Mouse (Mus musculus) lung, embryonic 15.5 days (tissue): Measurements from ENCODE around the gene Bcor. TPM values are rescaled to one million over a fixed set of nuclear protein-coding genes. Genes with fewer than 3 reads are reported as not detected.

Source experiments
- ATAC-seq: fragments of 200-750 bp; cut with Nextera tagmentation; 2 replicates; pipeline ENCODE4 v1.8.0; 2017; ENCODE audit warnings: moderate number of reproducible peaks, borderline replicate concordance; ENCODE audit not compliant: low FRiP score, low TSS enrichment; ENCODE audit errors: extremely low read depth
- H3K27ac ChIP-seq: fragments of 300-500 bp; sonication (generic); 2 replicates; pipeline ENCODE4 v1.5.1; 2015; ENCODE audit warnings: moderate library complexity, mild to moderate bottlenecking, inconsistent platforms
- H3K27me3 ChIP-seq: fragments of 300-500 bp; sonication (generic); 2 replicates; pipeline ENCODE4 v1.6.1; 2015; ENCODE audit warnings: inconsistent platforms
- H3K36me3 ChIP-seq: fragments of 300-500 bp; sonication (generic); 2 replicates; pipeline ENCODE4 v1.6.1; 2015; ENCODE audit warnings: inconsistent platforms
- H3K4me1 ChIP-seq: fragments of 300-500 bp; sonication (generic); 2 replicates; pipeline ENCODE4 v1.6.1; 2015; ENCODE audit warnings: inconsistent platforms
- H3K4me2 ChIP-seq: fragments of 300-500 bp; sonication (generic); 2 replicates; pipeline ENCODE4 v1.6.1; 2015; ENCODE audit warnings: inconsistent platforms, mild to moderate bottlenecking, moderate library complexity
- H3K4me3 ChIP-seq: fragments of 300-500 bp; sonication (generic); 2 replicates; pipeline ENCODE4 v1.5.1; 2015; ENCODE audit warnings: mild to moderate bottlenecking, inconsistent platforms
- H3K9ac ChIP-seq: fragments of 300-500 bp; sonication (generic); 2 replicates; pipeline ENCODE4 v1.6.1; 2015; ENCODE audit warnings: inconsistent platforms
- H3K9me3 ChIP-seq: fragments of 300-500 bp; sonication (generic); 2 replicates; pipeline ENCODE4 v1.6.1; 2016; ENCODE audit warnings: inconsistent platforms
- WGBS: fragments of 180-500 bp; shearing (Covaris S2); methylation state at CpG from one replicate; pipeline ENCODE4 v1.1.7; 2015; 5-methylcytosine and 5-hydroxymethylcytosine counted together
- polyA plus RNA-seq: library from polyadenylated mRNA; unstranded; fragments of >200 nt; fragmentation: Nextera tagmentation; extraction: Ambion mirVana; gene quantifications from 2 replicates; pipeline ENCODE4 v1.2.1, GENCODE M21; 2015

Bcor gene
- polyA plus RNA-seq, 1 experiment from 2014 or later = 20.8 TPM

DNA sequence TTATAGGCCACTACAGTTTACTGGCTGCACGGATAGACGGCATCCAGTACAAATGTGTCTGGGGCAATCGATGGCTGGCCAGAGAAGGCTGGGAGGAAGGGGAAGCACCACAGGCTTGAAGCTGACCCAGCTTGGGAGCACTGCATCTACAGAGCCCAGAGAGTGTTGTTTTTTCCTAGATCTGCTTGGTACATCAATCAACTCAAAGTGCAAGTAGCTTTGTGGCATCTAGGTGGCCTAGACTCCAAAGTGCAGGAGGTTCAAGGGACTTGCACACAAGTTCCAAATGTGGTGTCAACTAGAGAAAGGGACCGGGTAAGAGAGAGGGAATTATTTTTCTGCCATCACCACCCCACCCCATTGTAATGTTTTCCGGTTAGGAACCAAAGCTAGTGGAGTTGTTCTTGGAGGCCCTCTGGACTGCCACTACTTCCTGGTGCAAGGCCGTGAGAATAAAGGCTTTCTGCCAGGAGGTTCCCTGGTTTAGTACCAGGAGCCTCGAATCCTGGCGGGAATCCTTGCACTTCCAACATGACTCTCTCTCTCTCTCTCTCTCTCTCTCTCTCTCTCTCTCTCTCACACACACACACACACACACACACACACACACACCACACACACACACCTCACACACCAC, 27.5 kb downstream of the Bcor start:
- WGBS = 21% methylated on average over 8 of the region's 8 CpGs

DNA sequence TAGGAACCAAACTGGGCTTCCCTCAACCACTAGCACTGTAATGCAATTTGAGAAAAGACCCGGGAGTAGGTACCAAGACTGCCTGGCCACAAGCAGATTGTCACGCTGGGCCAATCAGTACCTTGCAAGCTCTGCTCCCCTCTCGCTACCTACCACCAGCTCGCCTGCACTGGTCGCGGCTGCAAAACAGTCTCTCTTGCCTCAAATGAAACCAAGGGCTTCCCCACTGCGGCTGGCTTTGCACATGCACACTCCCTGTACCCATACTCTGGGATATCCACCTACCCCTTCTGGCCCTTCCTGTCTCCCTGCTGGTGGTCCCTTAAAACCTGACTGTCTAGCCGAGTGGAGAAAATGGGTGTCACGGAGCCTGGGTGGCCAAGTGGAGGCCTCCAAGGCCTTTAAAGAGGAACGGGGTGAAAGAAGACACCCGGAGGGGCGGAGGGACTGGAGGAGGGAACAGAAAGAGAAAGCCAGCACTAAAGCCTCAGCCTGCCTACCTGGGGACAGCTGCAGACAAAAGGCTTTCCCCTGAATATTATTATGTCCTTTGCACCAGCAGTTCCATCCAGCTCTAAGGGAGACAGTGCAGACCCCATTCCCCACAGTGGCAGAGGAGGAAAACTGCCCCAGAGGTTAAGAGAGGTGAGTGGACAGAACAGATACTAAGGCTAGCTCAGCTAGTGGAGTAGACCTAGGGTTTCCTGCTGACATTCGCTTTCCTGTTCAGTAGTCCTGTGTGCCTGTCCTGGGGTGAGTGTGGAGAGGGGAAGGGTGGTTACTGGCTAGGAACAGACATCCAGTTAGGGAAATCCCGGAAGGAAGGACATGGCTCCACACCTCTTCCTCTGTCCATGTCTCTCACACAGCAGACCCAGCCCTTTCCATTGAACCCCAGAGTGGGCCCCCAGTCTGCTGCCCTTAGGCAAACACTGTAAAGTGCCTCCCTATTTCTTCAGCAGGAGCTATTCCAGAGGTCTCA, 30.0 kb downstream of the Bcor start:
- no peaks in the 10 kb centered on the region for H3K36me3 ChIP-seq
- no peak overlapping the region; the same call in 1 of the 2 replicates for H3K27ac ChIP-seq
- WGBS = 40% methylated on average over 14 of the region's 14 CpGs
- no peak overlapping the region for H3K4me3 ChIP-seq
- peaks cover 85% of the 10 kb centered on the region for H3K27me3 ChIP-seq
- no peak overlapping the region for H3K9ac ChIP-seq
- no peak for ATAC-seq
- peak overlapping the region; percentile 73; the same call in 1 of the 2 replicates for H3K4me2 ChIP-seq
- H3K9me3 ChIP-seq = no peaks in the 10 kb centered on the region
- H3K4me1 ChIP-seq = peaks cover 59% of the 10 kb centered on the region

More for the DNA sequence above, 27.5 kb downstream of the Bcor start:
- peaks cover 52% of the 10 kb centered on the region for H3K4me1 ChIP-seq
- no peak for ATAC-seq
- H3K27me3 ChIP-seq = peaks cover 85% of the 10 kb centered on the region
- peak overlapping the region; percentile 86 for H3K27ac ChIP-seq
- no peaks in the 10 kb centered on the region for H3K36me3 ChIP-seq
- H3K4me3 ChIP-seq = no peak overlapping the region; the same call in 1 of the 2 replicates
- no peak overlapping the region for H3K9ac ChIP-seq
- peak overlapping the region; percentile 86 for H3K4me2 ChIP-seq
- H3K9me3 ChIP-seq = no peaks in the 10 kb centered on the region

DNA sequence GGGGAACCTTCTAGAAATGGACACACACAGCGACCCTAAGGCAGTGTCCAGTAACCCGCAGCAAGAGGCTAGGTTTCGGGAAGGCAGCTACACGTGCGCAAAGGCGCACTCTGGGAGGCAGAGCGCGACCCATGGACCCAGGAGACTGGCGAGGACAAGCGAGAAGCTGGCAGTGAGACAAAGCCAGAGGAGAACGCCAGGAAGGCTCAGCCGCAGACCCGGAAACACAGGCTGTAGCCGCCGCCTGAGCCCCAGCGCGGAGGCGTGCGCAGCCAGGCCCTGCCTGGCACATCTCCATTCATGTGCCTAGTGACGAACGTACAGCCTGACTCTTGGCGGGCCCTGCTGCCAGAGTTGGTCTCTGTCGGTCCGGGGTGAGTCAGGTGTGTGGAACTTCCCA, 30.9 kb downstream of the Bcor start:
- 8% methylated on average over 24 of the region's 24 CpGs for WGBS
- Histone ChIP-seq H3K36me3 (no peaks in the 10 kb centered on the region), H3K4me3 (peak overlapping the region; percentile 65), H3K9ac (0 out of 2 replicates have a peak overlapping the region, but pooled peaks have one; percentile 24), H3K4me1 (peaks cover 58% of the 10 kb centered on the region), H3K9me3 (no peaks in the 10 kb centered on the region), H3K27ac (peak overlapping the region; percentile 92), H3K4me2 (peak overlapping the region; percentile 73), H3K27me3 (peaks cover 84% of the 10 kb centered on the region)
- no peak for ATAC-seq

DNA sequence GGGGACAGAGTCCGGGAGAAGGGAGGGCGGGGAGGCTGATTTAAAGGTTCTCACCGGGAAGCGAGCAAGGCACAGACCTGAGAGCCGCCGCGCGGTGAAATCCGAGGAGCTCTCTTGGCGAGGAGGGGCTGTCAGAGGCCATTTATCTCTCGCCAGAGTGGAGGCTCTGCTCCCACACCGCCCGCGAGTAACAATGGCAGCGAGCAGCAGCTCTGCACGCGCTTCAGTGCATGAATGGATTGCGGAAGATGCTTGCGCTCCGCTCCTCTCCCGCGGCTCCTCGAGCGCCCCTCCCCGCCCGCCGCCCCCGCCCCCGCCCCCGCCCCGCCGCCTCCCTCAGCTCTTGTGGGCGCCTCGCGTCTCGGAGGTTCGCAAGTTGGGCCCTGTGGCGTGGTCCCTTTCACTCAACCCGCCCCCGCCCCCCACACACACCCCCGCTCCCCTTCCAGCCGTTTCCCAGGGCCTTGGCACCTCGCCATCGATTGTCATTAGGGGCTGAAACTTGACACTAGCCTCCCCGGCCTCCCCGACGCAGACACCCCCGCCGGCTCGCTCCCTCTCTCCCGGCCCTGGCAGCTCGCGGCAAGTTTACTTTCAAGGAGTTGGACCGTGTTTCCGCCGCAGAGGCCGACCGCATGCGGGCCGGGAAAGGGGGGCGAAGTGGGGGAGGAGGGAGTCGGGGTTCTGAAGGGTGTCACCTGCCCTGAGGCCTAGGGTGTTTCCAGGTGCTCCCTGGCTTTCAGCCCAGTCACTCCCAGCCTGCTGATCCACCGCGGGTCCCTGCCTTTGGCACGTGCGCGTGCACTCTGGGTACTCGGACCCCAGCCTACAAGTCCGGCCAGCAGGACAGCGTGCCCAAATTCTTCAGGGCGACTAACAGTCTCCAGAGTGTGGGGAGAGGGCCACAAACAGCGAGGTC, 31.7 kb downstream of the Bcor start:
- peaks cover 83% of the 10 kb centered on the region for H3K27me3 ChIP-seq
- peaks cover 61% of the 10 kb centered on the region for H3K4me1 ChIP-seq
- H3K9ac ChIP-seq = peak overlapping the region; percentile 73
- peak overlapping the region; percentile 73 for H3K4me2 ChIP-seq
- H3K27ac ChIP-seq = peak overlapping the region; percentile 92
- peak overlapping the region; percentile 65 for H3K4me3 ChIP-seq
- no peaks in the 10 kb centered on the region for H3K36me3 ChIP-seq
- H3K9me3 ChIP-seq = no peaks in the 10 kb centered on the region
- under 1% methylated on average over 45 of the region's 72 CpGs for WGBS
- peak; percentile 74 for ATAC-seq

DNA sequence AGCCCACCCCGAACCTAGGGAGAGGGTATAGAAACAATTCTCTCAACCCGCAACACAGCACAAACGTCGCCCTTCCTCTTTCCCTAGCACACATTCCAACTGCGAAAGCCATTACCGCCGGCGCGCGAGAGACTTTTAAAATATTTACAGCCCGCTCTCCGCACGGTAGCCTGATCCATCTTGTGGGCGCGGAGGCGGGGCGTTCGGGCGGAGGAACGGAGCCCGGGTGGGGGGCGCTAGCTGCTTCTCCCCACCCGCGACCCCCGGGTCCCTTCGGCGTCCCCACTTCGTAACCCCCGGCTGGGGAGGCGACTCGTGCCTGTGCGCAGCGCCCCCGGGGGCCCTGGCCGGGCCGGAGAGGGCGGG, 32.4 kb downstream of the Bcor start:
- no peaks in the 10 kb centered on the region for H3K9me3 ChIP-seq
- WGBS = 1% methylated on average over 6 of the region's 37 CpGs
- H3K36me3 ChIP-seq = no peaks in the 10 kb centered on the region
- H3K4me3 ChIP-seq = peak overlapping the region; percentile 65
- peaks cover 79% of the 10 kb centered on the region for H3K27me3 ChIP-seq
- no peak for ATAC-seq
- H3K4me1 ChIP-seq = peaks cover 65% of the 10 kb centered on the region
- H3K4me2 ChIP-seq = peak overlapping the region; percentile 73
- peak overlapping the region; percentile 92 for H3K27ac ChIP-seq
- H3K9ac ChIP-seq = peak overlapping the region; percentile 73

DNA sequence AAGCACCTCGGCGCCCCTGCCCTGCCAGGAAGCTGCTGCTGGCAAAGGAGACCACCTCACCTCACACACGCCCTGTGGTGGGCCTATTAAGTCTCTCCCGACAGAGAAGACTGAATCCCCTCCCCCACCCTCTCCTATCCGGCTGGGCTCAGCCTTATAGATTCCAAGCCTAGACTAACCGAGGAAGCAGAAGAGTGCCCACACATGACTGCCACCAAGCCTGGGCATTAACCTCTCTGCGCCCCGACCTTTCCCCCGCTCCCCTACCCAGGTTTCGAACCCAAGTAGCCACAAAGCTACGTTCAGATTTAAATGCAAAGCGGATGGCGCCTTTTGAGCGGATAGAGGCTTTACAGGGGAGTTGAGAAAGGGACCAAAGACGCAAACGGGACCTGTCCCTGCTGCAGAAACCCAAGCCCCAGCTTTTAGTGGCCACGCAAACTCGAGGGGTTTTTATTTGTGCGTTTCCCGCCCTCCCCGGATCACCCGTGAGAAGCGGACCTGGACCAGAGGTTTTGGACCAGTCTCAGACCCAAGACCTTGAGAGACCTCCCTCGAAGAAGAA, 33.0 kb downstream of the Bcor start:
- Histone ChIP-seq H3K27me3 (peaks cover 75% of the 10 kb centered on the region), H3K9me3 (no peaks in the 10 kb centered on the region), H3K27ac (peak overlapping the region; percentile 92; the same call in 1 of the 2 replicates), H3K4me2 (peak overlapping the region; percentile 73), H3K9ac (peak overlapping the region; percentile 73), H3K36me3 (no peaks in the 10 kb centered on the region), H3K4me3 (peak overlapping the region; percentile 65), H3K4me1 (peaks cover 60% of the 10 kb centered on the region)
- no peak for ATAC-seq
- WGBS = 1% methylated on average over 24 of the region's 24 CpGs

DNA sequence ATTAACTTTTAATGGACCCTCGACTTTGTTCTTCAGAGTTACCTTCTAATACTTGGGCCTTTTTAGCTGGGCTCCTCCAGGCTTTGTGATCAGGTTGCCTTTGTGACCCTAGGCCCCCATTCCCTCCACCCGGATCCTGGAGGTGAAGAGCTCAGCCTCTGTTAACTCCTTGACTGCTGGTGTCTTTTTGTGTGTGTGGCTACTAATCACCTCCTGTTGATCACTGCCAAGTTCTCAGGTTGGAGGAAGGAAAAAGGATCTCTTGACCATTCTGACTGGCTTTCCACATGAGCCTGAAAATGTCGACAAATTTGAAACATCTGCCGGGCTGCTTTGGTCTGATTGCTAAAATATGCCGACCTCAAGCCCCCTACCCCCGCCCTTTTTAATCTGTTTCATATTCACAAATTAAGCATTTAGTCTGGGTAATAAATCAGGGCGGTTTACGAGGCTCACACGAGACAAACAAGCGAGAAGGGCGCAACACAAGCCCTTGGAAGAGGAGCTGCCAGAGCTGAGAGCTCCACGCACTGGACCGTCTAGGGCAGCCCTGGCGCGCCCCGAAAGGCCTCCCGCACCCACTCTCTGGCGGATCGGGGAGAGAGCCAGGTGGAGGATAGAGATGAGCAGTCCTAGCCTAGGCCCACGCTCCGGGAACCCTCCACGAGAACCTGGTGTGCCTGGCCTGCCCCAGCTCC, 33.6 kb downstream of the Bcor start:
- H3K9ac ChIP-seq = peak overlapping the region; percentile 73
- peak overlapping the region; percentile 65 for H3K4me3 ChIP-seq
- H3K36me3 ChIP-seq = no peaks in the 10 kb centered on the region
- H3K9me3 ChIP-seq = no peaks in the 10 kb centered on the region
- peaks cover 57% of the 10 kb centered on the region for H3K4me1 ChIP-seq
- ATAC-seq = no peak
- H3K27ac ChIP-seq = 0 out of 2 replicates have a peak overlapping the region, but pooled peaks have one; percentile 92
- 7% methylated on average over 19 of the region's 22 CpGs for WGBS
- H3K27me3 ChIP-seq = peaks cover 69% of the 10 kb centered on the region
- H3K4me2 ChIP-seq = peak overlapping the region; percentile 73

DNA sequence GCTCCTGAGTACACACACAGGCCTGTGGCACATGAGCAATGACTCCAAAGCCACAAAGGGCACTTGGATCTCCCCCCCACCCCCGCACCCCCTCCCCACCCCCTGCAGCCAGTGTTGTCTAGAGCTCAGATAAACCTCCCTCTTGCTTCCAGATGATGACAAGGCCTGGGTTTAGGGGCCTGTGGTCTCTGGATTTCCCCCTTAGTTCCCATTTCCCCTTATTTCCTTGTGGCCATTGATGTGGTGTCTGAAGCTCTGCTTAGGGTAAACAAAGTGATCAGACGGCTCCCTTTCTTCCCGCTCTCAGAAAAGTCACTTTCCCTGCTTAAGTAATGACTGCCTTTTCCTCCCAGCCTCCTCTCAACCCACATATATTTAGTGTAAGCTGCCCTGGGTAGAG, 35.6 kb downstream of the Bcor start:
- Histone ChIP-seq H3K36me3 (no peaks in the 10 kb centered on the region), H3K27me3 (peaks cover 50% of the 10 kb centered on the region), H3K27ac (peak overlapping the region; percentile 79; the same call in 1 of the 2 replicates), H3K9me3 (no peaks in the 10 kb centered on the region), H3K9ac (no peak overlapping the region), H3K4me1 (peaks cover 46% of the 10 kb centered on the region), H3K4me2 (no peak overlapping the region), H3K4me3 (no peak overlapping the region)
- 13% methylated on average over 3 of the region's 3 CpGs for WGBS
- no peak for ATAC-seq

DNA sequence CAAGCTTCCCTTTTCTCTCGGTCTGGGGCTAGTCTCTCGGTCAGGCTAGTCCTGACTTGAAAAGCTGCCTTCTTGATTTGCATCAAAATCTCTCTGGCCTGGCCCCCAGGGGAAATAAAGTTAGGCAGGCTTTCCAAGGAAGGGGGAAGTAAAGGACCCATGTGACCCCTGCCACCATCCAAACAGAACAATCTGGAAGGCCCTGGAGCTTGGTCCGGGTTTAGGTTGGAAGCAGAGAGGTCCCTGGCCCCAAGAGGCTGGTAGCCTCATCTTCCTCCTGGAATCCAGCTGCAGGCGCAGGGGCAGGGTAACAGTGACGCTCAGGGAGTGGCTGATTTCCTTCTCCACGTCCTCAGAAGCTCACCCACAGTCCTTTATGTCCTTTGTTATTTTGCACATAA, 36.5 kb downstream of the Bcor start:
- peaks cover 38% of the 10 kb centered on the region for H3K4me1 ChIP-seq
- H3K27ac ChIP-seq = peak overlapping the region; percentile 79
- H3K9me3 ChIP-seq = no peaks in the 10 kb centered on the region
- H3K27me3 ChIP-seq = peaks cover 41% of the 10 kb centered on the region
- no peak overlapping the region for H3K4me3 ChIP-seq
- H3K9ac ChIP-seq = no peak overlapping the region; the same call in 1 of the 2 replicates
- WGBS = 10% methylated on average over 6 of the region's 6 CpGs
- H3K4me2 ChIP-seq = peak overlapping the region; percentile 37
- no peaks in the 10 kb centered on the region for H3K36me3 ChIP-seq
- no peak for ATAC-seq

DNA sequence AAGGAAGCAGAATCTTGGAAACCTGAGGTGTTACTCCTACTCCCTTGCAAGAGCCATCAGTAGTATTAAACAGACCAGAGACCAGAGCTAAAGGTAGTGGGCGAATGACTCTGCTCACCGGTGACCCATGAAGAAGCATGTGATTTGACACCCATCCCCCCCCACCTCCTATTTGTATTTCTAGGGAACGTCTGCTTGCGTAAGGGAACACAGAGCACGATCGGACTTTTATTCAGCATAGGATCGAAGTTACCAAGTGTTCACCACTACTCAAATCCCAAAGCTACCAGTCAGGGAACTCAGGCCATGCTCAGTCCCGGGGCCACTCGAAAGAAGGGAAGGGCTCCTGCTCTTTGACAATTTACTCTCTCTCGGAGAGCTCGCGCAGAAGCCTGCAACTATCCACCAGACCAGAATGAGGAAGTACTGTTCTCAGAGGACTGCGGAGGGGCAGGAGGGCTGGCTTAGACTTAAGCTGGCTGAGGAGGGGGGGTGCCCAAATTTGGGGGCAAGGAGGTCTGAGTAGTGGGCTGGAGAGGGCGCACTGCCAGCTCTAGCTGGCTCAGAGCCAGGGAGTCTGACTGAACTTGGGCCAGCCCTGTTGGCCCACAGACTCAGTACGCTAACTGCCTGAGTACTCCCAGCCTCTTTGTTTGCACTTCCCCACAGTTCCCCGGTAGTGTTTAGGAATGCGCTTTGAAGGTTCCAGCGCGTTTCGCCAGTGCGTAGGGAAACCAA, 37.4 kb downstream of the Bcor start:
- H3K4me1 ChIP-seq = peaks cover 37% of the 10 kb centered on the region
- H3K4me3 ChIP-seq = peak overlapping the region; percentile 10; the same call in 1 of the 2 replicates
- H3K27me3 ChIP-seq = peaks cover 33% of the 10 kb centered on the region
- H3K4me2 ChIP-seq = peak overlapping the region; percentile 48
- H3K27ac ChIP-seq = peak overlapping the region; percentile 90
- 11% methylated on average over 20 of the region's 21 CpGs for WGBS
- no peaks in the 10 kb centered on the region for H3K36me3 ChIP-seq
- H3K9me3 ChIP-seq = no peaks in the 10 kb centered on the region
- ATAC-seq = peak; percentile 85
- H3K9ac ChIP-seq = no peak overlapping the region
